Mouse (Mus musculus): ENCODE measurements around the gene Amd1.

- TF ChIP-seq CTCF (IDR thresholded peaks at IDR 0.05; ENCODE audit: control insufficient read depth, insufficient read depth, insufficient replicate concordance, low read depth, low read length) (no peak), POLR2A (IDR thresholded peaks at IDR 0.05; ENCODE audit: control insufficient read depth, low read depth, low read length) (no peak)
Measured at GRCm38 (mm10) chr10:40292640-40293039, 9.3 kb downstream of the Amd1 start.
